Mouse (Mus musculus) stomach, embryonic 16.5 days (tissue): ENCODE measurements around the gene Ces1f. TPM values are rescaled to one million over a fixed set of nuclear protein-coding genes. Genes with fewer than 3 reads are reported as not detected.

Experiments
- ATAC-seq: fragments of 200-750 bp; cut with Nextera tagmentation; 2 replicates; pipeline ENCODE4 v1.8.0; 2017; ENCODE audit warnings: moderate number of reproducible peaks, moderate TSS enrichment; ENCODE audit not compliant: insufficient read depth, low FRiP score
- H3K27ac ChIP-seq: fragments of 300-500 bp; sonication (generic); 2 replicates; pipeline ENCODE4 v1.5.1; 2014; ENCODE audit warnings: low read length
- H3K27me3 ChIP-seq: fragments of 300-500 bp; sonication (generic); 2 replicates; pipeline ENCODE4 v1.6.1; 2014; ENCODE audit warnings: low read length, control low read depth, mixed read lengths; ENCODE audit not compliant: control insufficient read depth, insufficient read depth
- H3K36me3 ChIP-seq: fragments of 300-500 bp; sonication (generic); 2 replicates; pipeline ENCODE4 v1.6.1; 2014; ENCODE audit warnings: low read length; ENCODE audit not compliant: control insufficient read depth, insufficient read depth
- H3K4me1 ChIP-seq: fragments of 300-500 bp; sonication (generic); 2 replicates; pipeline ENCODE4 v1.6.1; 2014; ENCODE audit warnings: low read length, control low read depth, mixed read lengths; ENCODE audit not compliant: control insufficient read depth, insufficient read depth
- H3K4me2 ChIP-seq: fragments of 300-500 bp; sonication (generic); 2 replicates; pipeline ENCODE4 v1.6.1; 2014; ENCODE audit warnings: low read depth, low read length, mixed read lengths
- H3K4me3 ChIP-seq: fragments of 300-500 bp; sonication (generic); replicated peaks from 2 replicates; pipeline ENCODE4 v1.5.1; 2014; ENCODE audit warnings: mild to moderate bottlenecking, low read length
- H3K9ac ChIP-seq: fragments of 300-500 bp; sonication (generic); 2 replicates; pipeline ENCODE4 v1.6.1; 2014; ENCODE audit warnings: low read length
- H3K9me3 ChIP-seq: fragments of 300-500 bp; sonication (generic); replicated peaks from 2 replicates; pipeline ENCODE4 v1.6.1; 2016; ENCODE audit warnings: low read length, control low read depth; ENCODE audit not compliant: control insufficient read depth
- WGBS: fragments of 180-500 bp; shearing (Covaris S2); extraction: QIAGEN DNeasy Blood & Tissue Kit; methylation state at CpG from one replicate; pipeline ENCODE4 v1.1.7; 2014; 5-methylcytosine and 5-hydroxymethylcytosine counted together
- polyA plus RNA-seq: library from polyadenylated mRNA; unstranded; fragments of >200 nt; fragmentation: Nextera tagmentation; extraction: Ambion mirVana; gene quantifications from 2 replicates; pipeline ENCODE4 v1.2.1, GENCODE M21; 2015

Ces1f gene
- polyA plus RNA-seq, 1 experiment from 2014 or later, result 0.13 TPM

GRCm38 (mm10) chr8:93272686-93273085, 6.9 kb downstream of the Ces1f start:
- no peaks in the 10 kb centered on the region for H3K4me1 ChIP-seq
- no peaks in the 10 kb centered on the region for H3K27me3 ChIP-seq
- no peak overlapping the region for H3K4me2 ChIP-seq
- H3K36me3 ChIP-seq, result no peaks in the 10 kb centered on the region
- H3K9ac ChIP-seq, result no peak overlapping the region
- 79% methylated on average over 4 of the region's 4 CpGs for WGBS
- no peak for ATAC-seq
- H3K4me3 ChIP-seq, result no peak overlapping the region
- H3K27ac ChIP-seq, result no peak overlapping the region
- no peaks in the 10 kb centered on the region for H3K9me3 ChIP-seq

GRCm38 (mm10) chr8:93261436-93261835, 18.1 kb downstream of the Ces1f start:
- Histone ChIP-seq H3K4me3 (no peak overlapping the region), H3K27ac (no peak overlapping the region), H3K9me3 (no peaks in the 10 kb centered on the region), H3K4me1 (no peaks in the 10 kb centered on the region), H3K4me2 (no peak overlapping the region), H3K9ac (no peak overlapping the region), H3K27me3 (no peaks in the 10 kb centered on the region), H3K36me3 (no peaks in the 10 kb centered on the region)
- ATAC-seq, result no peak
- WGBS, result 47% methylated on average over 2 of the region's 2 CpGs

- Histone ChIP-seq H3K4me3 (no peak overlapping the region), H3K36me3 (no peaks in the 10 kb centered on the region), H3K4me2 (no peak overlapping the region), H3K27ac (no peak overlapping the region), H3K4me1 (no peaks in the 10 kb centered on the region), H3K9me3 (no peaks in the 10 kb centered on the region), H3K27me3 (no peaks in the 10 kb centered on the region), H3K9ac (no peak overlapping the region)
- WGBS, result 91% methylated on average over 1 of the region's 1 CpGs
- no peak for ATAC-seq
Observed at GRCm38 (mm10) chr8:93252400-93252925, 27.1 kb downstream of the Ces1f start.

- 71% methylated on average over 2 of the region's 2 CpGs for WGBS
- Histone ChIP-seq H3K9me3 (no peaks in the 10 kb centered on the region), H3K36me3 (no peaks in the 10 kb centered on the region), H3K9ac (no peak overlapping the region), H3K4me1 (no peaks in the 10 kb centered on the region), H3K4me3 (no peak overlapping the region), H3K27ac (no peak overlapping the region), H3K4me2 (no peak overlapping the region), H3K27me3 (no peaks in the 10 kb centered on the region)
- no peak for ATAC-seq
Observed at GRCm38 (mm10) chr8:93246057-93246456, 33.5 kb downstream of the Ces1f start.

- Histone ChIP-seq H3K27ac (no peak overlapping the region), H3K9ac (no peak overlapping the region), H3K36me3 (no peaks in the 10 kb centered on the region), H3K4me2 (no peak overlapping the region), H3K4me3 (no peak overlapping the region), H3K9me3 (no peaks in the 10 kb centered on the region), H3K27me3 (no peaks in the 10 kb centered on the region), H3K4me1 (no peaks in the 10 kb centered on the region)
- no peak for ATAC-seq
Observed at GRCm38 (mm10) chr8:93239884-93240283, 39.7 kb downstream of the Ces1f start.

GRCm38 (mm10) chr8:93235681-93236080, 43.9 kb downstream of the Ces1f start:
- Histone ChIP-seq H3K4me3 (no peak overlapping the region), H3K4me1 (no peaks in the 10 kb centered on the region), H3K9me3 (no peaks in the 10 kb centered on the region), H3K27ac (no peak overlapping the region), H3K4me2 (no peak overlapping the region), H3K27me3 (no peaks in the 10 kb centered on the region), H3K36me3 (no peaks in the 10 kb centered on the region), H3K9ac (no peak overlapping the region)
- ATAC-seq, result no peak
- WGBS, result 82% methylated on average over 1 of the region's 1 CpGs

- Histone ChIP-seq H3K27me3 (no peaks in the 10 kb centered on the region), H3K9me3 (no peaks in the 10 kb centered on the region), H3K36me3 (no peaks in the 10 kb centered on the region), H3K4me1 (no peaks in the 10 kb centered on the region), H3K9ac (no peak overlapping the region), H3K4me2 (no peak overlapping the region), H3K4me3 (no peak overlapping the region), H3K27ac (no peak overlapping the region)
- ATAC-seq, result no peak
- WGBS, result 94% methylated on average over 1 of the region's 1 CpGs
Observed at GRCm38 (mm10) chr8:93234706-93235105, 44.8 kb downstream of the Ces1f start.

GRCm38 (mm10) chr8:93234068-93234467, 45.5 kb downstream of the Ces1f start:
- no peaks in the 10 kb centered on the region for H3K36me3 ChIP-seq
- no peak overlapping the region for H3K9ac ChIP-seq
- no peak overlapping the region for H3K27ac ChIP-seq
- H3K4me3 ChIP-seq, result no peak overlapping the region
- no peak for ATAC-seq
- no peaks in the 10 kb centered on the region for H3K9me3 ChIP-seq
- 62% methylated on average over 6 of the region's 6 CpGs for WGBS
- H3K4me1 ChIP-seq, result no peaks in the 10 kb centered on the region
- no peaks in the 10 kb centered on the region for H3K27me3 ChIP-seq
- H3K4me2 ChIP-seq, result no peak overlapping the region

GRCm38 (mm10) chr8:93229446-93229845, 50.1 kb downstream of the Ces1f start, which contains the start of gene Ces1e:
TSS of gene Ces1e (minus strand) at chr8:93229619.
- H3K4me1 ChIP-seq, result no peaks in the 10 kb centered on the region
- no peaks in the 10 kb centered on the region for H3K27me3 ChIP-seq
- H3K27ac ChIP-seq, result peak within 1 kb of the TSS; percentile 78
- peak within 1 kb of the TSS; percentile 42 for H3K4me2 ChIP-seq
- ATAC-seq, result peak; percentile 90
- H3K9ac ChIP-seq, result no peak within 1 kb of the TSS
- H3K36me3 ChIP-seq, result no peaks in the 10 kb centered on the region
- peak within 1 kb of the TSS; percentile 8; the same call in 1 of the 2 replicates for H3K4me3 ChIP-seq
- H3K9me3 ChIP-seq, result no peaks in the 10 kb centered on the region
